Mouse (Mus musculus): Measurements from ENCODE around the gene Oas3. TPM values are rescaled to one million over a fixed set of nuclear protein-coding genes. Genes with fewer than 3 reads are reported as not detected.

The Oas3 gene
- polyA plus RNA-seq, 2 experiments = 0.23 to 0.31 TPM

- no peak overlapping the region for H3K27ac ChIP-seq
- no peak overlapping the region for H3K9ac ChIP-seq (replicated peaks)
- no peaks in the 10 kb centered on the region for H3K27me3 ChIP-seq (ENCODE audit: control insufficient read depth, insufficient read depth, low read length)
- H3K4me2 ChIP-seq (ENCODE audit: low read depth) = no peak overlapping the region
- no peaks in the 10 kb centered on the region for H3K4me1 ChIP-seq (replicated peaks; ENCODE audit: control insufficient read depth in 2 of 2, insufficient read depth in 2 of 2, low read length in 1 of 2)
- H3K36me3 ChIP-seq (replicated peaks; ENCODE audit: control insufficient read depth, insufficient read depth, low read depth) = no peaks in the 10 kb centered on the region
- H3K4me3 ChIP-seq (ENCODE audit: insufficient read depth in 1 of 2, low read depth in 2 of 2, low read length in 2 of 2) = no peak overlapping the region
- DNase-seq (ENCODE audit: low read depth in 3 of 3, low spot score in 3 of 3) = no peak
- H3K9me3 ChIP-seq (ENCODE audit: control insufficient read depth, low read length) = no peaks in the 10 kb centered on the region
- WGBS (ENCODE audit: insufficient replicate concordance) = 21% methylated on average over 6 of the region's 6 CpGs
- no peak for ATAC-seq (ENCODE audit: insufficient read depth)
- no peak for TF ChIP-seq CTCF (IDR thresholded peaks at IDR 0.05; ENCODE audit: low read depth)
- TF ChIP-seq EP300 (IDR thresholded peaks at IDR 0.05; ENCODE audit: low read depth) = no peak
Observed at GRCm38 (mm10) chr5:120761901-120762300, 15.6 kb downstream of the Oas3 start.

GRCm38 (mm10) chr5:120754215-120754614 lies 23.2 kb downstream of the Oas3 start:
- 39% methylated on average over 4 of the region's 4 CpGs for WGBS (ENCODE audit: insufficient replicate concordance)
- no peak overlapping the region for H3K4me3 ChIP-seq (ENCODE audit: insufficient read depth in 1 of 2, low read depth in 2 of 2, low read length in 2 of 2)
- no peak for TF ChIP-seq EP300 (IDR thresholded peaks at IDR 0.05; ENCODE audit: low read depth)
- no peak for TF ChIP-seq CTCF (IDR thresholded peaks at IDR 0.05; ENCODE audit: low read depth)

GRCm38 (mm10) chr5:120752786-120753185 lies 24.7 kb downstream of the Oas3 start:
- WGBS (ENCODE audit: insufficient replicate concordance) = 55% methylated on average over 3 of the region's 3 CpGs
- no peak overlapping the region for H3K4me3 ChIP-seq (ENCODE audit: insufficient read depth in 1 of 2, low read depth in 2 of 2, low read length in 2 of 2)
- DNase-seq (ENCODE audit: low read depth in 3 of 3, low spot score in 3 of 3) (no peak), ATAC-seq (ENCODE audit: insufficient read depth) (no peak)
- H3K27me3 ChIP-seq (ENCODE audit: control insufficient read depth, insufficient read depth, low read length) = no peaks in the 10 kb centered on the region
- H3K4me2 ChIP-seq (ENCODE audit: low read depth) = no peak overlapping the region
- no peaks in the 10 kb centered on the region for H3K36me3 ChIP-seq (replicated peaks; ENCODE audit: control insufficient read depth, insufficient read depth, low read depth)
- H3K27ac ChIP-seq = no peak overlapping the region
- H3K9ac ChIP-seq (replicated peaks) = no peak overlapping the region
- no peak for TF ChIP-seq CTCF (IDR thresholded peaks at IDR 0.05; ENCODE audit: low read depth)
- TF ChIP-seq EP300 (IDR thresholded peaks at IDR 0.05; ENCODE audit: low read depth) = no peak
- no peaks in the 10 kb centered on the region for H3K4me1 ChIP-seq (replicated peaks; ENCODE audit: control insufficient read depth in 2 of 2, insufficient read depth in 2 of 2, low read length in 1 of 2)
- no peaks in the 10 kb centered on the region for H3K9me3 ChIP-seq (ENCODE audit: control insufficient read depth, low read length)

More at GRCm38 (mm10) chr5:120754215-120754614, 23.2 kb downstream of the Oas3 start:
- no peak for DNase-seq (ENCODE audit: low read depth in 3 of 3, low spot score in 3 of 3)
- Histone ChIP-seq H3K4me2 (ENCODE audit: low read depth) (no peak overlapping the region), H3K36me3 (replicated peaks; ENCODE audit: control insufficient read depth, insufficient read depth, low read depth) (no peaks in the 10 kb centered on the region), H3K27me3 (ENCODE audit: control insufficient read depth, insufficient read depth, low read length) (no peaks in the 10 kb centered on the region), H3K9me3 (ENCODE audit: control insufficient read depth, low read length) (no peaks in the 10 kb centered on the region), H3K9ac (replicated peaks) (no peak overlapping the region), H3K4me1 (replicated peaks; ENCODE audit: control insufficient read depth in 2 of 2, insufficient read depth in 2 of 2, low read length in 1 of 2) (no peaks in the 10 kb centered on the region), H3K27ac (no peak overlapping the region)
- ATAC-seq (ENCODE audit: insufficient read depth) = no peak

GRCm38 (mm10) chr5:120751206-120751605 lies 26.3 kb downstream of the Oas3 start:
- H3K27ac ChIP-seq = no peak overlapping the region
- H3K27me3 ChIP-seq (ENCODE audit: control insufficient read depth, insufficient read depth, low read length) = no peaks in the 10 kb centered on the region
- H3K36me3 ChIP-seq (replicated peaks; ENCODE audit: control insufficient read depth, insufficient read depth, low read depth) = no peaks in the 10 kb centered on the region
- H3K9me3 ChIP-seq (ENCODE audit: control insufficient read depth, low read length) = no peaks in the 10 kb centered on the region
- DNase-seq (ENCODE audit: low read depth in 3 of 3, low spot score in 3 of 3) (no peak), ATAC-seq (ENCODE audit: insufficient read depth) (no peak)
- H3K4me3 ChIP-seq (ENCODE audit: insufficient read depth in 1 of 2, low read depth in 2 of 2, low read length in 2 of 2) = no peak overlapping the region
- WGBS (ENCODE audit: insufficient replicate concordance) = 54% methylated on average over 3 of the region's 3 CpGs
- H3K9ac ChIP-seq (replicated peaks) = no peak overlapping the region
- no peaks in the 10 kb centered on the region for H3K4me1 ChIP-seq (replicated peaks; ENCODE audit: control insufficient read depth in 2 of 2, insufficient read depth in 2 of 2, low read length in 1 of 2)
- TF ChIP-seq CTCF (IDR thresholded peaks at IDR 0.05; ENCODE audit: low read depth) (no peak), EP300 (IDR thresholded peaks at IDR 0.05; ENCODE audit: low read depth) (no peak)
- no peak overlapping the region for H3K4me2 ChIP-seq (ENCODE audit: low read depth)

- no peak for ATAC-seq (ENCODE audit: insufficient read depth)
- Histone ChIP-seq H3K4me1 (replicated peaks; ENCODE audit: control insufficient read depth in 2 of 2, insufficient read depth in 2 of 2, low read length in 1 of 2) (no peaks in the 10 kb centered on the region), H3K27me3 (ENCODE audit: control insufficient read depth, insufficient read depth, low read length) (no peaks in the 10 kb centered on the region), H3K4me3 (ENCODE audit: insufficient read depth in 1 of 2, low read depth in 2 of 2, low read length in 2 of 2) (no peak within 1 kb of the TSS), H3K9ac (replicated peaks) (no peak within 1 kb of the TSS), H3K9me3 (ENCODE audit: control insufficient read depth, low read length) (no peaks in the 10 kb centered on the region), H3K4me2 (ENCODE audit: low read depth) (no peak within 1 kb of the TSS), H3K27ac (no peak within 1 kb of the TSS), H3K36me3 (replicated peaks; ENCODE audit: control insufficient read depth, insufficient read depth, low read depth) (no peaks in the 10 kb centered on the region)
- no peak for DNase-seq (ENCODE audit: low read depth in 3 of 3, low spot score in 3 of 3)
- no peak for TF ChIP-seq EP300 (IDR thresholded peaks at IDR 0.05; ENCODE audit: low read depth)
- TF ChIP-seq CTCF (IDR thresholded peaks at IDR 0.05; ENCODE audit: low read depth) = no peak
- WGBS (ENCODE audit: insufficient replicate concordance) = 33% methylated on average over 5 of the region's 5 CpGs
Observed at GRCm38 (mm10) chr5:120749688-120750087, 27.8 kb downstream of the Oas3 start, which contains the start of gene Oas2. Gene Oas2 (minus strand): TSS chr5:120749853.
